In genomic region chr16:58534245-58535142, GRCm38 (mm10) we compare ENCODE assay signal across 25 mouse cellular contexts. TPM values are rescaled to one million over a fixed set of nuclear protein-coding genes. Genes with fewer than 3 reads are reported as not detected.
DNase-seq lines count a peak whose midpoint lies in the region; ATAC-seq and TF ChIP-seq lines count a peak whose summit lies in the region.
"Had no signal": no experiment of that assay in that cellular context is flagged by ENCODE, and none has a peak within 500 bp of the region (broad histone marks: within the 10 kb centered on the region; RNA-seq: fewer than 3 reads in every experiment).

No protein-coding gene starts in this region.

- DNase-seq in thymus, postnatal 14 days: peak; percentile 26
- DNase-seq in thymus, postnatal 36 days: no peak
- no peak for DNase-seq in CH12.LX (ENCODE audit: extremely low read depth)
- no peak for DNase-seq in lung, postnatal 36 days
- DNase-seq: adrenal gland, postnatal 36 days; cerebellum, adult 9-11 months; forebrain, postnatal 0 days; gastrocnemius, postnatal 36 days; heart, postnatal 4 days; kidney, postnatal 36 days; layer of hippocampus, postnatal 36 days; lung, adult 2 months; lung, postnatal 14 days; thymus, adult 18-20 months had no signal

- peak; percentile 45; the same call in 1 of the 2 replicates for TF ChIP-seq EP300 in CH12.LX (IDR thresholded peaks at IDR 0.05; ENCODE audit: low read length)

- TF ChIP-seq POLR2A in CH12.LX (IDR thresholded peaks at IDR 0.05; ENCODE audit: low read depth, low read length): no peak

- H3K27ac ChIP-seq in CH12.LX (ENCODE audit: insufficient read depth, low read depth): peak overlapping the region; percentile 5; the same call in 1 of the 2 replicates
- H3K27ac ChIP-seq in kidney, embryonic 15.5 days: no peak overlapping the region
- H3K27ac ChIP-seq: embryonic facial prominence, embryonic 10.5 days; heart, embryonic 15.5 days; hindbrain, embryonic 14.5 days; intestine, embryonic 15.5 days; limb, embryonic 12.5 days had no signal

- H3K4me1 ChIP-seq in CH12.LX (ENCODE audit: control insufficient read depth in 1 of 2, insufficient read depth in 2 of 2): peaks cover 16 to 40% of the 10 kb centered on the region in 2 experiments
- H3K4me1 ChIP-seq in kidney, embryonic 15.5 days: peaks cover 18% of the 10 kb centered on the region
- H3K4me1 ChIP-seq: intestine, embryonic 15.5 days had no signal

- H3K4me3 ChIP-seq in CH12.LX (replicated peaks in 1 of 3; ENCODE audit: low read depth in 2 of 3, low read length in 2 of 3, poor library complexity in 1 of 3): peak overlapping the region in 1 of 3 experiments; percentile 7
- H3K4me3 ChIP-seq in kidney, embryonic 15.5 days (replicated peaks): no peak overlapping the region
- H3K4me3 ChIP-seq: embryonic facial prominence, embryonic 10.5 days; heart, embryonic 15.5 days; intestine, embryonic 15.5 days; limb, embryonic 12.5 days; myocyte had no signal

- H3K9ac ChIP-seq in CH12.LX (ENCODE audit: insufficient read depth, low read depth): peak overlapping the region; percentile 72
- H3K9ac ChIP-seq in kidney, embryonic 15.5 days: no peak overlapping the region
- H3K9ac ChIP-seq: forebrain, postnatal 0 days; heart, embryonic 15.5 days; hindbrain, embryonic 14.5 days; intestine, embryonic 15.5 days; limb, embryonic 12.5 days had no signal

- no peaks in the 10 kb centered on the region for H3K36me3 ChIP-seq in CH12.LX (replicated peaks in 1 of 2; ENCODE audit: control insufficient read depth in 1 of 2, insufficient read depth in 1 of 2, low read length in 1 of 2)
- H3K36me3 ChIP-seq in kidney, embryonic 15.5 days: no peaks in the 10 kb centered on the region
- H3K36me3 ChIP-seq: embryonic facial prominence, embryonic 10.5 days; heart, embryonic 15.5 days; intestine, embryonic 15.5 days; limb, embryonic 12.5 days had no signal

- peak; percentile 40 for TF ChIP-seq RAD21 in CH12.LX (IDR thresholded peaks at IDR 0.05; ENCODE audit: low read depth, low read length)

- dilution Hi-C loops in CH12.LX (cut with MboI; ENCODE audit: extremely low pct_ligation_motif_present, extremely low pct_unique_long_range_greater_than_20kb, low sequenced_read_pairs): no loop called here

- 85% methylated on average over 7 of the region's 7 CpGs for WGBS in kidney, embryonic 15.5 days

- in situ Hi-C loops in CH12.LX (cut with MboI; ENCODE audit: low pct_ligation_motif_present, low pct_unique_long_range_greater_than_20kb, low sequenced_read_pairs): no loop called here

- H3K9me3 ChIP-seq in CH12.LX (replicated peaks; ENCODE audit: low read length): peaks cover 2% of the 10 kb centered on the region
- H3K9me3 ChIP-seq in kidney, embryonic 15.5 days (replicated peaks): no peaks in the 10 kb centered on the region
- H3K9me3 ChIP-seq: embryonic facial prominence, embryonic 10.5 days; heart, embryonic 15.5 days; intestine, embryonic 15.5 days; limb, embryonic 12.5 days had no signal

- peak in 1 of 2 experiments; percentile 38; a peak in 2 of 4 replicates for TF ChIP-seq CTCF in CH12.LX (conservative IDR thresholded peaks at IDR 0.05 in 1 of 2, IDR thresholded peaks at IDR 0.05 in 1 of 2; ENCODE audit: low read depth in 2 of 2, low read length in 2 of 2)

- H3K4me2 ChIP-seq in CH12.LX (ENCODE audit: insufficient read depth, low read depth, poor library complexity, severe bottlenecking): peak overlapping the region; percentile 92
- no peak overlapping the region for H3K4me2 ChIP-seq in kidney, embryonic 15.5 days
- H3K4me2 ChIP-seq: heart, embryonic 15.5 days; hindbrain, embryonic 14.5 days; intestine, embryonic 15.5 days; limb, embryonic 12.5 days had no signal

- no peaks in the 10 kb centered on the region for H3K27me3 ChIP-seq in CH12.LX (replicated peaks)
- no peaks in the 10 kb centered on the region for H3K27me3 ChIP-seq in kidney, embryonic 15.5 days
- H3K27me3 ChIP-seq: heart, embryonic 15.5 days; intestine, embryonic 15.5 days; limb, embryonic 12.5 days had no signal

- ATAC-seq in erythroblast, adult 5-6 weeks (replicated peaks; ENCODE audit: low FRiP score, poor library complexity, severe bottlenecking): peak; percentile 23; the same call in 1 of the 2 replicates
- ATAC-seq in megakaryocyte, adult 5-6 weeks (ENCODE audit: poor library complexity, severe bottlenecking): peak; percentile 54
- ATAC-seq in granulocyte monocyte progenitor cell, adult 5-6 weeks (replicated peaks; ENCODE audit: poor library complexity, severe bottlenecking): no peak
- ATAC-seq in kidney, embryonic 15.5 days (replicated peaks; ENCODE audit: low FRiP score): no peak
- ATAC-seq: forebrain, postnatal 0 days; intestine, embryonic 15.5 days; midbrain, embryonic 16.5 days had no signal

- H3K79me2 ChIP-seq in CH12.LX (replicated peaks; ENCODE audit: control insufficient read depth, extremely low read depth, insufficient read depth, poor library complexity, severe bottlenecking): no peaks in the 10 kb centered on the region; the same call in 1 of the 2 replicates

TF ChIP-seq in CH12.LX, 34 proteins besides CTCF, POLR2A, EP300 and RAD21:
- TF ChIP-seq CHD1 (IDR thresholded peaks at IDR 0.05; ENCODE audit: low read depth, low read length) (peak; percentile 93), SMC3 (IDR thresholded peaks at IDR 0.05; ENCODE audit: low read depth, low read length) (no peak; the same call in 1 of the 2 replicates), BHLHE40 (IDR thresholded peaks at IDR 0.05; ENCODE audit: low read depth, low read length) (peak; percentile 93), IRF4 (IDR thresholded peaks at IDR 0.05; ENCODE audit: low read depth, low read length) (peak; percentile 66; the same call in 1 of the 2 replicates), SIN3A (IDR thresholded peaks at IDR 0.05; ENCODE audit: low read length) (0 out of 2 replicates have a peak, but pooled peaks have one; percentile 46), USF2 (conservative IDR thresholded peaks at IDR 0.05; ENCODE audit: low read depth, low read length) (peak; percentile 51; the same call in 1 of the 2 replicates), MEF2A (IDR thresholded peaks at IDR 0.05; ENCODE audit: borderline replicate concordance, low read depth, low read length) (peak; percentile 59), E2F4 (IDR thresholded peaks at IDR 0.05; ENCODE audit: insufficient replicate concordance, low read depth, low read length) (no peak), KAT2A (IDR thresholded peaks at IDR 0.05; ENCODE audit: insufficient replicate concordance, low read length) (no peak), USF1 (IDR thresholded peaks at IDR 0.05; ENCODE audit: low read depth, low read length) (peak; percentile 63)

RNA-seq across cellular contexts. Expression of gene St3gal6, which starts 10.5 kb away (rescaled TPM):
- 149 and 167 TPM in 2 replicates for total RNA-seq in CH12.LX (2012; rRNA removed)
- total RNA-seq in CH12.LX (2014; rRNA removed): 225 and 240 TPM in 2 replicates
- 391 and 420 TPM in 2 replicates for polyA plus RNA-seq in CH12.LX (2012; ENCODE audit: insufficient read length, low read depth)
- 95.3 and 151 TPM in 2 replicates for total RNA-seq in erythroblast, adult 5-6 weeks (2015; ENCODE audit: low replicate concordance)
- 155 and 194 TPM in 2 replicates for total RNA-seq in erythroblast, adult 5-6 weeks (2017; ENCODE audit: low replicate concordance)
- 9.4 and 15.6 TPM in 2 replicates for total RNA-seq in megakaryocyte, adult 5-6 weeks (2015)
- 11.9 and 17.3 TPM in 2 replicates for total RNA-seq in megakaryocyte, adult 5-6 weeks (2017)
- total RNA-seq in granulocyte monocyte progenitor cell, adult 5-6 weeks (2014; fragmentation: Nextera tagmentation): not detected in 2 replicates
- total RNA-seq in granulocyte monocyte progenitor cell, adult 5-6 weeks (2017): 0.73 TPM in 1 of 2 replicates, not detected in the other
- polyA plus RNA-seq in kidney, embryonic 15.5 days (2015; fragmentation: Nextera tagmentation; extraction: Ambion mirVana): 71.9 and 75.2 TPM in 2 replicates

Comparison
In these comparisons a context has a peak if more than half of its experiments do, and no peak if none do; other contexts are left out.
1. ATAC-seq: peak in erythroblast, adult 5-6 weeks (single experiment) and megakaryocyte, adult 5-6 weeks (single experiment); none in granulocyte monocyte progenitor cell, adult 5-6 weeks (single experiment) and kidney, embryonic 15.5 days (single experiment).
2. RNA of gene St3gal6, which starts 10.5 kb away (total RNA-seq): 149 to 240 TPM in CH12.LX, 95.3 to 194 TPM in erythroblast, adult 5-6 weeks and 9.4 to 17.3 TPM in megakaryocyte, adult 5-6 weeks; 0.73 TPM in granulocyte monocyte progenitor cell, adult 5-6 weeks; every median in the first group is over 4 times any median in the second.